Mouse (Mus musculus) forebrain, embryonic 15.5 days (tissue): ENCODE data around the gene Rnd2. TPM values are rescaled to one million over a fixed set of nuclear protein-coding genes. Genes with fewer than 3 reads are reported as not detected.

Experiments
- ATAC-seq: fragments of 200-750 bp; cut with Nextera tagmentation; replicated peaks from 2 replicates; pipeline ENCODE4 v1.8.0; 2017; ENCODE audit warnings: mild to moderate bottlenecking, moderate TSS enrichment, moderate library complexity
- H3K27ac ChIP-seq: fragments of 300-500 bp; sonication (generic); replicated peaks from 2 replicates; pipeline ENCODE4 v1.5.1; 2015; ENCODE audit warnings: mild to moderate bottlenecking, inconsistent platforms
- H3K27me3 ChIP-seq: fragments of 300-500 bp; sonication (generic); 2 replicates; pipeline ENCODE4 v1.6.1; 2015; ENCODE audit warnings: inconsistent platforms
- H3K36me3 ChIP-seq: fragments of 300-500 bp; sonication (generic); 2 replicates; pipeline ENCODE4 v1.6.1; 2015; ENCODE audit warnings: mild to moderate bottlenecking, inconsistent platforms
- H3K4me1 ChIP-seq: fragments of 300-500 bp; sonication (generic); 2 replicates; pipeline ENCODE4 v1.6.1; 2015; ENCODE audit warnings: inconsistent platforms
- H3K4me2 ChIP-seq: fragments of 300-500 bp; sonication (generic); replicated peaks from 2 replicates; pipeline ENCODE4 v1.6.1; 2015; ENCODE audit warnings: mild to moderate bottlenecking, inconsistent platforms
- H3K4me3 ChIP-seq: fragments of 300-500 bp; sonication (generic); 2 replicates; pipeline ENCODE4 v1.5.1; 2015; ENCODE audit warnings: mild to moderate bottlenecking, inconsistent platforms
- H3K9ac ChIP-seq: fragments of 300-500 bp; sonication (generic); replicated peaks from 2 replicates; pipeline ENCODE4 v1.6.1; 2015; ENCODE audit warnings: mild to moderate bottlenecking, inconsistent platforms
- H3K9me3 ChIP-seq: fragments of 300-500 bp; sonication (generic); 2 replicates; pipeline ENCODE4 v1.6.1; 2016; ENCODE audit warnings: inconsistent platforms
- WGBS: fragments of 180-500 bp; shearing (Covaris S2); methylation state at CpG from one replicate; pipeline ENCODE4 v1.1.7; 2015; ENCODE audit warnings: mixed read lengths; 5-methylcytosine and 5-hydroxymethylcytosine counted together
- microRNA-seq: library from miRNA; unstranded; fragments of <30 nt; microRNA quantifications from one replicate; pipeline ENCODE4, GENCODE M21; 2016
- polyA plus RNA-seq: library from polyadenylated mRNA; unstranded; fragments of >200 nt; fragmentation: Nextera tagmentation; extraction: Ambion mirVana; gene quantifications from 2 replicates; pipeline ENCODE4 v1.2.1, GENCODE M21; 2015

Rnd2 gene
- polyA plus RNA-seq, 1 experiment from 2014 or later = 121 TPM

GRCm38 (mm10) chr11:101506269-101506780 lies 41.5 kb downstream of the Rnd2 start:
- peaks cover 2% of the 10 kb centered on the region; the same call in 1 of the 2 replicates for H3K36me3 ChIP-seq
- 55% methylated on average over 5 of the region's 5 CpGs for WGBS
- no peaks in the 10 kb centered on the region for H3K4me1 ChIP-seq
- ATAC-seq = 0 out of 2 replicates have a peak, but pooled peaks have one; percentile 64
- no peaks in the 10 kb centered on the region for H3K27me3 ChIP-seq
- H3K9me3 ChIP-seq = no peaks in the 10 kb centered on the region
- no peak overlapping the region for H3K4me2 ChIP-seq
- peak overlapping the region; percentile 53 for H3K27ac ChIP-seq
- no peak overlapping the region for H3K4me3 ChIP-seq
- no peak overlapping the region for H3K9ac ChIP-seq

- H3K4me2 ChIP-seq = no peak overlapping the region
- H3K9ac ChIP-seq = no peak overlapping the region
- no peaks in the 10 kb centered on the region for H3K27me3 ChIP-seq
- WGBS = 92% methylated on average over 7 of the region's 7 CpGs
- no peaks in the 10 kb centered on the region for H3K9me3 ChIP-seq
- no peak overlapping the region for H3K4me3 ChIP-seq
- H3K4me1 ChIP-seq = no peaks in the 10 kb centered on the region
- H3K36me3 ChIP-seq = peaks cover 3% of the 10 kb centered on the region; the same call in 1 of the 2 replicates
- H3K27ac ChIP-seq = peak overlapping the region; percentile 53
- ATAC-seq = no peak
Measured at GRCm38 (mm10) chr11:101507090-101507489, 42.3 kb downstream of the Rnd2 start.

DNA sequence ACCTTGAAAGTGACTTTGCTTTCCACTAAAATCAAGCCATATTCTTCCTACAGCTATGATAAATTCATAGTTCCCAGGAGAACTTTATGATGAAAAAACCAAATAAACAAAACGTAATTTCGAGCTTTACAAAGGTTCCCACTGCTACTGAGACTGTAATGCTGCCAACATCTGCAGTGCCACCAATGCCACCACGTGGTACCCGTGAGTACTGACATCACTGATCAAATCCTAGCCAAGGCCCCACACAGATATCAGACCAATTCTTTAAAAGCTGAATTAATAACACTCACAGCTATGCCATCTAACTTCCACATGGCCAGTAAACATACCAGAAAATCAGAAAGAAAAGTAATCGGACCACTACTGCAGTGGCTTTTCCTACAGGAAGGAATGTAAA lies 54.1 kb downstream of the Rnd2 start:
- no peak for ATAC-seq
- no peak overlapping the region for H3K4me2 ChIP-seq

GRCm38 (mm10) chr11:101519364-101519763 lies 54.6 kb downstream of the Rnd2 start:
- Histone ChIP-seq H3K4me2 (no peak overlapping the region), H3K4me3 (no peak overlapping the region), H3K36me3 (no peaks in the 10 kb centered on the region), H3K4me1 (no peaks in the 10 kb centered on the region; the same call in 1 of the 2 replicates), H3K27me3 (no peaks in the 10 kb centered on the region), H3K27ac (no peak overlapping the region), H3K9ac (no peak overlapping the region), H3K9me3 (no peaks in the 10 kb centered on the region)
- ATAC-seq = no peak
- WGBS = 89% methylated on average over 6 of the region's 6 CpGs

More for the DNA sequence above, 54.1 kb downstream of the Rnd2 start:
- Histone ChIP-seq H3K36me3 (peaks cover 2% of the 10 kb centered on the region; the same call in 1 of the 2 replicates), H3K27me3 (no peaks in the 10 kb centered on the region), H3K27ac (no peak overlapping the region), H3K4me3 (no peak overlapping the region), H3K9me3 (no peaks in the 10 kb centered on the region), H3K9ac (no peak overlapping the region), H3K4me1 (no peaks in the 10 kb centered on the region)
- 75% methylated on average over 5 of the region's 5 CpGs for WGBS

Small RNA genes lying within 50 kb of the gene (microRNA-seq; reads per million reads assigned to microRNA genes)
- gene Mir6929 = not detected

Other genes with a start within 250 kb of the Rnd2 start
- 19.6 and 21.4 TPM in 2 replicates for gene Ezh1, start 238.5 kb upstream of the Rnd2 start, polyA plus RNA-seq
- 53.4 and 61.3 TPM in 2 replicates for gene Ramp2, start 219.0 kb upstream of the Rnd2 start, polyA plus RNA-seq
- 87.7 and 92.9 TPM in 2 replicates for gene Vps25, start 211.3 kb upstream of the Rnd2 start, polyA plus RNA-seq
- gene Wnk4, start 204.4 kb upstream of the Rnd2 start, polyA plus RNA-seq = 4.8 and 5.5 TPM in 2 replicates
- gene Cntd1, start 186.0 kb upstream of the Rnd2 start, polyA plus RNA-seq = 1.4 and 1.5 TPM in 2 replicates
- gene Coa3, start 185.9 kb upstream of the Rnd2 start, polyA plus RNA-seq = 208 and 211 TPM in 2 replicates
- gene Becn1, start 162.7 kb upstream of the Rnd2 start, polyA plus RNA-seq = 186 and 200 TPM in 2 replicates
- gene Psme3, start 148.8 kb upstream of the Rnd2 start, polyA plus RNA-seq = 129 and 140 TPM in 2 replicates
- 2.1 and 2.2 TPM in 2 replicates for gene Aoc2, start 139.9 kb upstream of the Rnd2 start, polyA plus RNA-seq
- gene Aoc3, start 134.4 kb upstream of the Rnd2 start, polyA plus RNA-seq = 0.05 TPM in 1 of 2 replicates, not detected in the other
- gene G6pc, start 97.4 kb upstream of the Rnd2 start, polyA plus RNA-seq = not detected in 2 replicates
- 90.2 and 98.7 TPM in 2 replicates for gene Aarsd1, start 47.4 kb upstream of the Rnd2 start, polyA plus RNA-seq
- 6.3 and 7.3 TPM in 2 replicates for gene Gm27029, start 40.2 kb upstream of the Rnd2 start, polyA plus RNA-seq
- 31.7 and 32.2 TPM in 2 replicates for gene Rundc1, start 39.9 kb upstream of the Rnd2 start, polyA plus RNA-seq
- gene Ptges3l, start 39.7 kb upstream of the Rnd2 start, polyA plus RNA-seq = 1.0 and 1.7 TPM in 2 replicates
- 267 and 285 TPM in 2 replicates for gene Rpl27, start 22.7 kb upstream of the Rnd2 start, polyA plus RNA-seq
- gene Ifi35, start 16.6 kb upstream of the Rnd2 start, polyA plus RNA-seq = 2.4 and 3.2 TPM in 2 replicates
- gene Vat1, start 1.2 kb downstream of the Rnd2 start, polyA plus RNA-seq = 77.1 and 79.8 TPM in 2 replicates
- gene Brca1, start 87.0 kb downstream of the Rnd2 start, polyA plus RNA-seq = 5.6 and 7.1 TPM in 2 replicates
- 116 and 130 TPM in 2 replicates for gene Nbr1, start 87.2 kb downstream of the Rnd2 start, polyA plus RNA-seq
- gene Tmem106a, start 117.2 kb downstream of the Rnd2 start, polyA plus RNA-seq = 2.0 and 2.3 TPM in 2 replicates
- not detected in 2 replicates for gene Gm11634, start 134.3 kb downstream of the Rnd2 start, polyA plus RNA-seq
- 31.0 and 34.6 TPM in 2 replicates for gene Rdm1, start 162.2 kb downstream of the Rnd2 start, polyA plus RNA-seq
- 45.8 TPM in 2 replicates for gene Arl4d, start 200.5 kb downstream of the Rnd2 start, polyA plus RNA-seq